Mouse (Mus musculus) activated CD4-positive, CD25-positive, alpha-beta regulatory T cell, adult 4 months (primary cell): Measurements from ENCODE around the gene Mboat1. TPM values are rescaled to one million over a fixed set of nuclear protein-coding genes. Genes with fewer than 3 reads are reported as not detected.

Experiments used
- ATAC-seq: one replicate; pipeline ENCODE4 v1.8.0; 2017
- polyA plus RNA-seq, 2 experiments: library from polyadenylated mRNA; unstranded; fragments of 100-300 nt; shearing (Covaris generic); gene quantifications; one replicate each; pipeline ENCODE4 v1.2.1; 2017

The Mboat1 gene
- 10 to 100 TPM; 13.2 to 16.1 TPM for polyA plus RNA-seq

- ATAC-seq: peak; percentile 93
These were observed at the start of gene Mboat1 for GRCm38 (mm10) chr13:30136243-30136922. Gene Mboat1 (plus strand): TSS chr13:30136489.

- ATAC-seq: no peak
These were observed 43.2 kb upstream of the Mboat1 start for GRCm38 (mm10) chr13:30093086-30093485.

GRCm38 (mm10) chr13:30095851-30096250, 40.4 kb upstream of the Mboat1 start:
- ATAC-seq: no peak

- ATAC-seq: no peak
These were observed 39.8 kb upstream of the Mboat1 start for GRCm38 (mm10) chr13:30096536-30096935.

- ATAC-seq: no peak
These were observed 27.2 kb upstream of the Mboat1 start for GRCm38 (mm10) chr13:30109001-30109600.

GRCm38 (mm10) chr13:30115792-30116191, 20.5 kb upstream of the Mboat1 start:
- ATAC-seq: no peak

- ATAC-seq: no peak
These were observed 787 bp downstream of the Mboat1 start for GRCm38 (mm10) chr13:30136923-30137629.

- ATAC-seq: no peak
These were observed 1.7 kb downstream of the Mboat1 start for GRCm38 (mm10) chr13:30137951-30138350.

- no peak for ATAC-seq
These were observed 3.9 kb downstream of the Mboat1 start for GRCm38 (mm10) chr13:30140149-30140548.

- ATAC-seq: no peak
These were observed 4.4 kb downstream of the Mboat1 start for GRCm38 (mm10) chr13:30140646-30141045.

- ATAC-seq: no peak
These were observed 5.7 kb downstream of the Mboat1 start for GRCm38 (mm10) chr13:30141996-30142395.

GRCm38 (mm10) chr13:30146468-30146867, 10.2 kb downstream of the Mboat1 start:
- ATAC-seq: no peak

GRCm38 (mm10) chr13:30154264-30154663, 18.0 kb downstream of the Mboat1 start:
- peak; percentile 44 for ATAC-seq

- ATAC-seq: no peak
These were observed 23.3 kb downstream of the Mboat1 start for GRCm38 (mm10) chr13:30159626-30160025.

- no peak for ATAC-seq
These were observed 27.2 kb downstream of the Mboat1 start for GRCm38 (mm10) chr13:30163521-30163920.

- ATAC-seq: peak; percentile 92
These were observed 30.1 kb downstream of the Mboat1 start for GRCm38 (mm10) chr13:30166138-30167090.

GRCm38 (mm10) chr13:30167499-30167898, 31.2 kb downstream of the Mboat1 start:
- no peak for ATAC-seq

- ATAC-seq: no peak
These were observed 32.5 kb downstream of the Mboat1 start for GRCm38 (mm10) chr13:30168803-30169202.

- no peak for ATAC-seq
These were observed 33.8 kb downstream of the Mboat1 start for GRCm38 (mm10) chr13:30170061-30170460.

- no peak for ATAC-seq
These were observed 38.3 kb downstream of the Mboat1 start for GRCm38 (mm10) chr13:30174586-30174985.

GRCm38 (mm10) chr13:30177356-30177755, 41.1 kb downstream of the Mboat1 start:
- ATAC-seq: no peak

GRCm38 (mm10) chr13:30185549-30185948, 49.3 kb downstream of the Mboat1 start:
- ATAC-seq: no peak

- no peak for ATAC-seq
These were observed 49.7 kb downstream of the Mboat1 start for GRCm38 (mm10) chr13:30185959-30186358.
